Mouse (Mus musculus) heart, embryonic 16.5 days (tissue): Measurements from ENCODE around the gene Rbm45. TPM values are rescaled to one million over a fixed set of nuclear protein-coding genes. Genes with fewer than 3 reads are reported as not detected.

Source experiments
- ATAC-seq: fragments of 200-750 bp; cut with Nextera tagmentation; replicated peaks from 2 replicates; pipeline ENCODE4 v1.8.0; 2017; ENCODE audit warnings: moderate number of reproducible peaks; ENCODE audit not compliant: insufficient read depth, low FRiP score; ENCODE audit errors: extremely low read depth
- H3K27ac ChIP-seq: fragments of 300-500 bp; sonication (generic); 2 replicates; pipeline ENCODE4 v1.5.1; 2014; ENCODE audit warnings: mild to moderate bottlenecking, low read length, control low read depth, moderate library complexity
- H3K27me3 ChIP-seq: fragments of 300-500 bp; sonication (generic); 2 replicates; pipeline ENCODE4 v1.6.1; 2014; ENCODE audit warnings: low read length, mixed read lengths; ENCODE audit not compliant: control insufficient read depth, insufficient read depth
- H3K36me3 ChIP-seq: fragments of 300-500 bp; sonication (generic); 2 replicates; pipeline ENCODE4 v1.6.1; 2014; ENCODE audit not compliant: control insufficient read depth, insufficient read depth
- H3K4me1 ChIP-seq: fragments of 300-500 bp; sonication (generic); 2 replicates; pipeline ENCODE4 v1.6.1; 2014; ENCODE audit warnings: low read length, mixed read lengths; ENCODE audit not compliant: control insufficient read depth, insufficient read depth
- H3K4me2 ChIP-seq: fragments of 300-500 bp; sonication (generic); 2 replicates; pipeline ENCODE4 v1.6.1; 2014; ENCODE audit warnings: low read depth, mild to moderate bottlenecking, control low read depth, low read length
- H3K4me3 ChIP-seq: fragments of 300-500 bp; sonication (generic); 2 replicates; pipeline ENCODE4 v1.5.1; 2014; ENCODE audit warnings: mild to moderate bottlenecking, control low read depth, low read length
- H3K9ac ChIP-seq: fragments of 300-500 bp; sonication (generic); 2 replicates; pipeline ENCODE4 v1.6.1; 2014; ENCODE audit warnings: low read length, control low read depth
- H3K9me3 ChIP-seq: fragments of 300-500 bp; sonication (generic); replicated peaks from 2 replicates; pipeline ENCODE4 v1.6.1; 2016; ENCODE audit warnings: low read length; ENCODE audit not compliant: control insufficient read depth
- WGBS: fragments of 180-500 bp; shearing (Covaris S2); extraction: QIAGEN DNeasy Blood & Tissue Kit; methylation state at CpG from one replicate; pipeline ENCODE4 v1.1.7; 2014; 5-methylcytosine and 5-hydroxymethylcytosine counted together
- polyA plus RNA-seq: library from polyadenylated mRNA; unstranded; fragments of >200 nt; fragmentation: Nextera tagmentation; extraction: Ambion mirVana; gene quantifications from 2 replicates; pipeline ENCODE4 v1.2.1, GENCODE M21; 2015

Rbm45 gene
- polyA plus RNA-seq, 1 experiment from 2014 or later = 10.6 TPM

GRCm38 (mm10) chr2:76429855-76430254, 60.1 kb downstream of the Rbm45 start:
- 83% methylated on average over 5 of the region's 5 CpGs for WGBS
- H3K4me3 ChIP-seq = no peak overlapping the region
- no peaks in the 10 kb centered on the region for H3K4me1 ChIP-seq
- H3K4me2 ChIP-seq = no peak overlapping the region
- H3K27me3 ChIP-seq = no peaks in the 10 kb centered on the region
- H3K27ac ChIP-seq = no peak overlapping the region
- H3K9me3 ChIP-seq = no peaks in the 10 kb centered on the region
- no peak for ATAC-seq
- no peaks in the 10 kb centered on the region for H3K36me3 ChIP-seq
- H3K9ac ChIP-seq = no peak overlapping the region

GRCm38 (mm10) chr2:76430539-76430938, 60.8 kb downstream of the Rbm45 start:
- H3K4me2 ChIP-seq = no peak overlapping the region
- H3K27me3 ChIP-seq = no peaks in the 10 kb centered on the region
- no peak overlapping the region for H3K4me3 ChIP-seq
- H3K27ac ChIP-seq = no peak overlapping the region
- no peaks in the 10 kb centered on the region for H3K4me1 ChIP-seq
- no peaks in the 10 kb centered on the region for H3K36me3 ChIP-seq
- no peak for ATAC-seq
- H3K9me3 ChIP-seq = no peaks in the 10 kb centered on the region
- 87% methylated on average over 3 of the region's 3 CpGs for WGBS
- H3K9ac ChIP-seq = no peak overlapping the region

Other genes with a start within 250 kb of the Rbm45 start
- gene Pde11a, start 31.2 kb upstream of the Rbm45 start, polyA plus RNA-seq = 0.04 and 0.11 TPM in 2 replicates
- 0.54 TPM in 1 of 2 replicates, not detected in the other for gene Cyct, start 9.5 kb upstream of the Rbm45 start, polyA plus RNA-seq
- gene Osbpl6, start 36.5 kb downstream of the Rbm45 start, polyA plus RNA-seq = 5.9 and 6.0 TPM in 2 replicates